In the genomic region with DNA sequence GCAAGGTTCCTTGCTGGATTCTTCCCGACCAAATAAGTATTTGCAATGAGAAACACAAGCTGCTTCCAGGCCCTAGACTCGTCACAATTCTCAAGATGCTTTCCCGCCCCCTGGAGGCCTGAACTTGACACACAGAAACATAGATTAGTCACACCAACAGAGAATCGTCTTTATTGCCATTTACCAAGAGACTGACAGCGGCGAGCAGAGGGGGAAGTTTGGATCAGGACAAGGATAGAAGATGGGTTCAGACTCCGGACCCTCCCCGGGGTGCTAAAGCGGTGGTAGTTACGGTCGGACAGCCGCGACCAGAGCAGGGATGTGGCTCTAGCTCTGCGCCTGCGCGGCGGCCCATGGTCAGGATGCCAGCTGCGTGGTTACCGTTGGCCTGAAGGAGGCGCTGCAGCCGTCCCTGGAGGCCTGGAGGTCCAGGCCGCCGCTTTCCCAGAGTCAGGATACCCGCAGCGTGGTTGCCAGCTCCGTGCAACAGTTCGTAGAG, we compare ENCODE assay signal across 9 mouse cellular contexts. TPM values are rescaled to one million over a fixed set of nuclear protein-coding genes. Genes with fewer than 3 reads are reported as not detected.
DNase-seq lines count a peak whose midpoint lies in the region; ATAC-seq and TF ChIP-seq lines count a peak whose summit lies in the region.
"Had no signal": no experiment of that assay in that cellular context is flagged by ENCODE, and none has a peak within 500 bp of the region (broad histone marks: within the 10 kb centered on the region; RNA-seq: fewer than 3 reads in every experiment).

No protein-coding gene starts in this region.

- H3K4me1 ChIP-seq in G1E (ENCODE audit: insufficient read depth, low read depth, low read length): peaks cover 41% of the 10 kb centered on the region
- H3K4me1 ChIP-seq in forebrain, embryonic 16.5 days (replicated peaks; ENCODE audit: control insufficient read depth, insufficient read depth, low read length): peaks cover 21% of the 10 kb centered on the region
- no peaks in the 10 kb centered on the region for H3K4me1 ChIP-seq in lung, adult 2 months (ENCODE audit: control insufficient read depth, insufficient read depth, low read length)

- no peaks in the 10 kb centered on the region for H3K9me3 ChIP-seq in G1E (replicated peaks)
- H3K9me3 ChIP-seq in forebrain, embryonic 16.5 days (ENCODE audit: control insufficient read depth, low read length): no peaks in the 10 kb centered on the region

- DNase-seq in G1E (ENCODE audit: low spot score): no peak
- DNase-seq in cerebellum, adult 18-20 months: peak; percentile 88 to 95
- DNase-seq in heart, postnatal 36 days: peak; percentile 89 to 94
- DNase-seq in layer of hippocampus, adult 18-20 months (ENCODE audit: low spot score in 2 of 2): peak; percentile 81 to 89
- DNase-seq in lung, adult 2 months: peak; percentile 86
- DNase-seq in testis, postnatal 14 days (ENCODE audit: low spot score): peak; percentile 78

- WGBS in forebrain, embryonic 16.5 days: under 1% methylated on average over 27 of the region's 27 CpGs
- under 1% methylated on average over 27 of the region's 27 CpGs for WGBS in lung, adult 2 months

- peaks cover 3% of the 10 kb centered on the region for H3K36me3 ChIP-seq in G1E (replicated peaks)
- H3K36me3 ChIP-seq in forebrain, embryonic 16.5 days (ENCODE audit: control insufficient read depth, insufficient read depth): no peaks in the 10 kb centered on the region

- 0 out of 2 replicates have a peak, but pooled peaks have one; percentile 11 for TF ChIP-seq POLR2A in lung, adult 2 months (IDR thresholded peaks at IDR 0.05; ENCODE audit: borderline replicate concordance, extremely low read depth, low read depth, low read length)

- H3K9ac ChIP-seq in forebrain, embryonic 16.5 days (replicated peaks; ENCODE audit: low read depth, low read length): peak overlapping the region; percentile 63

- no peak for ATAC-seq in G1E (ENCODE audit: extremely low read depth, insufficient number of reproducible peaks, low FRiP score, poor library complexity, severe bottlenecking)
- peak; percentile 44 for ATAC-seq in forebrain, embryonic 16.5 days
- ATAC-seq in neutrophil, adult 5-6 weeks (ENCODE audit: extremely low read depth, insufficient number of reproducible peaks, low FRiP score, poor library complexity, severe bottlenecking): peak; percentile 44

- peak overlapping the region; percentile 74 for H3K4me2 ChIP-seq in forebrain, embryonic 16.5 days (ENCODE audit: low read length)

- H3K27me3 ChIP-seq in G1E (ENCODE audit: insufficient read depth, low read length): peaks cover 71% of the 10 kb centered on the region
- no peaks in the 10 kb centered on the region; the same call in 1 of the 2 replicates for H3K27me3 ChIP-seq in forebrain, embryonic 16.5 days (replicated peaks; ENCODE audit: control insufficient read depth, insufficient read depth, low read length)

- TF ChIP-seq CTCF in G1E (IDR thresholded peaks at IDR 0.05; ENCODE audit: low read depth, low read length): peak; percentile 32; the same call in 1 of the 2 replicates
- peak; percentile 68 for TF ChIP-seq CTCF in lung, adult 2 months (IDR thresholded peaks at IDR 0.05; ENCODE audit: insufficient read depth, low read length)

- peak overlapping the region; percentile 61 for H3K4me3 ChIP-seq in G1E (ENCODE audit: low read depth, low read length)
- H3K4me3 ChIP-seq in forebrain, embryonic 16.5 days (replicated peaks; ENCODE audit: low read length): peak overlapping the region; percentile 47
- H3K4me3 ChIP-seq in lung, adult 2 months (replicated peaks; ENCODE audit: extremely low read depth, low read depth, low read length): peak overlapping the region; percentile 73
- H3K4me3 ChIP-seq: myocyte had no signal

- intact Hi-C loops in heart, postnatal 36 days (cut with DNase I): loop anchor here (1.0 to 5.0 kb wide), 4 partner anchors 47 to 196 kb away; a partner anchor contains a TSS

- H3K27ac ChIP-seq in forebrain, embryonic 16.5 days (ENCODE audit: low read length): no peak overlapping the region

RNA-seq across cellular contexts. Expression of a gene that starts 1.1 kb away (rescaled TPM):
- total RNA-seq in G1E (2014; fragmentation: Nextera tagmentation) (not detected in 2 replicates), G1E (2017) (not detected in 2 replicates)
- polyA plus RNA-seq in G1E (2012): not detected in 2 replicates
- polyA plus RNA-seq in forebrain, embryonic 16.5 days (2015; fragmentation: Nextera tagmentation; extraction: Ambion mirVana): 0.92 TPM in 1 of 2 replicates, not detected in the other
- total RNA-seq in heart, postnatal 36 days (2021): not detected
- total RNA-seq in layer of hippocampus, adult 18-20 months (2021): not detected
- not detected in 2 replicates for polyA plus RNA-seq in lung, adult 2 months (2012; rRNA removed)
- total RNA-seq in neutrophil, adult 5-6 weeks (2017): not detected in 2 replicates
- polyA plus RNA-seq: myocyte had no signal

RNA-seq across cellular contexts. Expression of a gene that starts 1.9 kb away (rescaled TPM):
- total RNA-seq in G1E (2014; fragmentation: Nextera tagmentation) (not detected in 2 replicates), G1E (2017) (not detected in 2 replicates)
- not detected in 2 replicates for polyA plus RNA-seq in G1E (2012)
- polyA plus RNA-seq in forebrain, embryonic 16.5 days (2015; fragmentation: Nextera tagmentation; extraction: Ambion mirVana): 3.5 and 6.8 TPM in 2 replicates
- total RNA-seq in heart, postnatal 36 days (2021): not detected
- 1 to 10 TPM; 2.0 to 2.1 TPM for total RNA-seq in layer of hippocampus, adult 18-20 months (2021)
- 1.1 and 1.8 TPM in 2 replicates for polyA plus RNA-seq in lung, adult 2 months (2012; rRNA removed)
- total RNA-seq in neutrophil, adult 5-6 weeks (2017): 0.23 TPM in 1 of 2 replicates, not detected in the other

RNA-seq across cellular contexts. Expression of a gene that starts 9.2 kb away (rescaled TPM):
- total RNA-seq in G1E (2014; fragmentation: Nextera tagmentation): 6.0 and 6.3 TPM in 2 replicates
- 3.6 and 4.4 TPM in 2 replicates for total RNA-seq in G1E (2017)
- 3.8 and 3.9 TPM in 2 replicates for polyA plus RNA-seq in G1E (2012)
- polyA plus RNA-seq in forebrain, embryonic 16.5 days (2015; fragmentation: Nextera tagmentation; extraction: Ambion mirVana): 2.5 and 5.0 TPM in 2 replicates
- 1 to 10 TPM; 8.5 to 9.5 TPM for total RNA-seq in heart, postnatal 36 days (2021)
- total RNA-seq in layer of hippocampus, adult 18-20 months (2021): 1 to 10 TPM; 4.4 to 7.0 TPM
- polyA plus RNA-seq in lung, adult 2 months (2012; rRNA removed): 14.4 and 18.2 TPM in 2 replicates
- 8.2 and 8.6 TPM in 2 replicates for total RNA-seq in neutrophil, adult 5-6 weeks (2017)

RNA-seq across cellular contexts. Expression of a gene that starts 23.6 kb away (rescaled TPM):
- total RNA-seq in G1E (2014; fragmentation: Nextera tagmentation) (181 and 202 TPM in 2 replicates), G1E (2017) (153 and 173 TPM in 2 replicates)
- polyA plus RNA-seq in G1E (2012): 362 and 429 TPM in 2 replicates
- 37.6 and 38.9 TPM in 2 replicates for polyA plus RNA-seq in forebrain, embryonic 16.5 days (2015; fragmentation: Nextera tagmentation; extraction: Ambion mirVana)
- total RNA-seq in heart, postnatal 36 days (2021): 10 to 100 TPM; 54.3 to 62.1 TPM
- 100 to 1,000 TPM; 149 to 156 TPM for total RNA-seq in layer of hippocampus, adult 18-20 months (2021)
- polyA plus RNA-seq in lung, adult 2 months (2012; rRNA removed): 235 and 252 TPM in 2 replicates
- 136 and 138 TPM in 2 replicates for total RNA-seq in neutrophil, adult 5-6 weeks (2017)

RNA-seq across cellular contexts. Expression of a gene that starts 47.9 kb away (rescaled TPM):
- total RNA-seq in G1E (2014; fragmentation: Nextera tagmentation): 2.4 TPM in 1 of 2 replicates, not detected in the other
- 0.22 and 0.35 TPM in 2 replicates for total RNA-seq in G1E (2017)
- 0.55 and 0.61 TPM in 2 replicates for polyA plus RNA-seq in G1E (2012)
- polyA plus RNA-seq in forebrain, embryonic 16.5 days (2015; fragmentation: Nextera tagmentation; extraction: Ambion mirVana): not detected in 2 replicates
- under 1 TPM in 1 of 2 experiments, not detected in 1; 0.43 TPM for total RNA-seq in heart, postnatal 36 days (2021)
- not detected for total RNA-seq in layer of hippocampus, adult 18-20 months (2021)
- polyA plus RNA-seq in lung, adult 2 months (2012; rRNA removed): 0.36 TPM in 1 of 2 replicates, not detected in the other
- not detected in 2 replicates for total RNA-seq in neutrophil, adult 5-6 weeks (2017)
